Mouse (Mus musculus): ENCODE measurements around the gene Phlpp1. TPM values are rescaled to one million over a fixed set of nuclear protein-coding genes. Genes with fewer than 3 reads are reported as not detected.

Phlpp1 gene
- polyA plus RNA-seq, 1 experiment from 2014 or later: 0.73 TPM

DNA sequence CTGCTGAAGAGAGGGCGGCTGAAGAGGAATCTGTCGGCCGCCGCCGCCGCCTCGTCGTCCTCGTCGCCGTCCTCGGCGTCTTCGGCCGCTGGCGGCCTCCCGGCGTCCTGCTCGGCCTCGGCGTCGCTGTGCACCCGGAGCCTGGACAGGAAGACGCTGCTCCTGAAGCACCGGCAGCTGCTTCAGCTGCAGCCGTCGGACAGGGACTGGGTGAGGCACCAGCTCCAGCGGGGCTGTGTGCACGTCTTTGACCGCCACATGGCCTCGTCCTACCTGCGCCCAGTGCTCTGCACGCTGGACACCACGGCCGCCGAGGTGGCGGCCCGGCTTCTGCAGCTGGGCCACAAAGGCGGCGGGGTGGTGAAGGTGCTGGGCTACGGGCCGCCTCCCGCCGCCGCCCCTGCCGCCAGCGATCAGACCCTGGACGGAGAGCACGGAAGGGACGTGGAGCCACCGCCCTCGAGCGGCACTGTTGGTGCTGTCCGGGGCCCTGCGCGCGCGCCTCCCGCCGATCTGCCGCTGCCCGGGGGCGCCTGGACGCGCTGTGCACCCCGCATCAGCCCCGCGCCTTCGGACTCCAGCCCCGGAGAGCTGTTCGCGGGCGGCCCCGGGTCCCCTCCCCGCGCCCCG, 864 bp downstream of the Phlpp1 start:
- peaks cover 15% of the 10 kb centered on the region for H3K4me1 ChIP-seq (ENCODE audit: insufficient read depth)
- peak overlapping the region; percentile 95 for H3K4me2 ChIP-seq (ENCODE audit: low read depth, low read length)
- under 1% methylated on average over 43 of the region's 77 CpGs for WGBS (ENCODE audit: insufficient replicate concordance)
- peak; percentile 59 for DNase-seq
- H3K27ac ChIP-seq (ENCODE audit: low read depth): peak overlapping the region; percentile 85
- H3K27me3 ChIP-seq (ENCODE audit: insufficient read depth, low read length): no peaks in the 10 kb centered on the region
- peak overlapping the region; percentile 78 for H3K4me3 ChIP-seq (ENCODE audit: low read depth, low read length)
- ATAC-seq: peak; percentile 4
- peak overlapping the region; percentile 83 for H3K9ac ChIP-seq (replicated peaks)
- H3K9me3 ChIP-seq (ENCODE audit: low read length): no peaks in the 10 kb centered on the region
- H3K36me3 ChIP-seq (replicated peaks; ENCODE audit: insufficient read depth, low read length): no peaks in the 10 kb centered on the region
- TF ChIP-seq EP300 (IDR thresholded peaks at IDR 0.05; ENCODE audit: low read depth) (no peak), CTCF (IDR thresholded peaks at IDR 0.05; ENCODE audit: low read depth) (no peak)

DNA sequence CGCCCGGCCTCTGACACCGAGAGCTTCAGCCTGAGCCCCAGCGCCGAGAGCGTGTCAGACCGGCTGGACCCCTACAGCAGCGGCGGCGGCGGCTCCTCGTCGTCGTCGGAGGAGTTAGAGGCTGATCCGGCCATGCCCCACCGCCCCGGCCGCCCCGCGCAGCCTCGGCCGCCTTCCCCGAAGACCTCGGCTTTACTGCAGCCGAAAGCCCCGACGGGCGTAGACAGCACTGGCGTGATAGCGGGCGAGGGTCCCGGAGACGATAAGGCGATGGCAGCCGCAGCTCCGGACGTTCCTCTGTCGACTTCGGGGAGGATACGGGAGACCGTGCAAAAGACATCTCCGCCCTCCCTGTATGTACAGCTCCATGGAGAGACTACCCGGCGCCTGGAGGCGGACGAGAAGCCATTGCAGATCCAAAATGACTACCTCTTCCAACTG, 1.4 kb downstream of the Phlpp1 start:
- no peaks in the 10 kb centered on the region for H3K27me3 ChIP-seq (ENCODE audit: insufficient read depth, low read length)
- no peaks in the 10 kb centered on the region for H3K36me3 ChIP-seq (replicated peaks; ENCODE audit: insufficient read depth, low read length)
- peaks cover 15% of the 10 kb centered on the region for H3K4me1 ChIP-seq (ENCODE audit: insufficient read depth)
- WGBS (ENCODE audit: insufficient replicate concordance): 8% methylated on average over 36 of the region's 47 CpGs
- H3K4me2 ChIP-seq (ENCODE audit: low read depth, low read length): peak overlapping the region; percentile 95
- DNase-seq: no peak
- H3K9me3 ChIP-seq (ENCODE audit: low read length): no peaks in the 10 kb centered on the region
- TF ChIP-seq CTCF (IDR thresholded peaks at IDR 0.05; ENCODE audit: low read depth) (no peak), EP300 (IDR thresholded peaks at IDR 0.05; ENCODE audit: low read depth) (no peak)
- H3K27ac ChIP-seq (ENCODE audit: low read depth): 0 out of 2 replicates have a peak overlapping the region, but pooled peaks have one; percentile 85
- no peak for ATAC-seq
- peak overlapping the region; percentile 78 for H3K4me3 ChIP-seq (ENCODE audit: low read depth, low read length)
- peak overlapping the region; percentile 83 for H3K9ac ChIP-seq (replicated peaks)

DNA sequence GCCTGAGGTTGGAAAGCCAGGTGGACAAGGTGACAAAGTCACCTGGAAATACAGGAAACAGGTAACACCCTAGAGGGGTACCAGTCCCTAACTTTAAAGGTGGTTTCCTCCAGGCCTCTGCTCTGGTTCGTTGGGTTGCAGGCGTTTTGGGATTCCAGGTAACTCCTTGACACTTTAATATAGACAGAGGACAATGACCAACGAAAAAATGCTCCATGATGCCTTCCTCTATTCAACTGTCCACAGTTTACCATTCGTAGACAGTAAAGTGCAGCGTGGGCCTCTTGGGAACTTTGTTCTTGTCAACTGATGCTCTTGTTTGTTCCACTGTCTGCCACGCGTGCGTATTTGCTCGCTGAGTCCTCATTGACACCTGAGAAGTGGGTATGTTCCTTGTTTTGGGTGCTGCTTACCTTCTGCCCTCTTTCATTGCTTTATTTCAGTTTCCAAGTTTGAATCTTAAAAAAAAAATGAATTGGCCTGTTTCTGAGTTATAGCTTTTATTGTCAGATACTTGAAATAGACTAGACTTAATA, 2.1 kb downstream of the Phlpp1 start:
- H3K9ac ChIP-seq (replicated peaks): peak overlapping the region; percentile 83
- H3K27ac ChIP-seq (ENCODE audit: low read depth): no peak overlapping the region
- WGBS (ENCODE audit: insufficient replicate concordance): 64% methylated on average over 9 of the region's 9 CpGs
- H3K4me2 ChIP-seq (ENCODE audit: low read depth, low read length): peak overlapping the region; percentile 95
- H3K27me3 ChIP-seq (ENCODE audit: insufficient read depth, low read length): no peaks in the 10 kb centered on the region
- H3K4me3 ChIP-seq (ENCODE audit: low read depth, low read length): peak overlapping the region; percentile 78
- no peak for DNase-seq
- no peaks in the 10 kb centered on the region for H3K36me3 ChIP-seq (replicated peaks; ENCODE audit: insufficient read depth, low read length)
- TF ChIP-seq EP300 (IDR thresholded peaks at IDR 0.05; ENCODE audit: low read depth) (no peak), CTCF (IDR thresholded peaks at IDR 0.05; ENCODE audit: low read depth) (no peak)
- H3K9me3 ChIP-seq (ENCODE audit: low read length): no peaks in the 10 kb centered on the region
- ATAC-seq: no peak
- H3K4me1 ChIP-seq (ENCODE audit: insufficient read depth): peaks cover 15% of the 10 kb centered on the region

DNA sequence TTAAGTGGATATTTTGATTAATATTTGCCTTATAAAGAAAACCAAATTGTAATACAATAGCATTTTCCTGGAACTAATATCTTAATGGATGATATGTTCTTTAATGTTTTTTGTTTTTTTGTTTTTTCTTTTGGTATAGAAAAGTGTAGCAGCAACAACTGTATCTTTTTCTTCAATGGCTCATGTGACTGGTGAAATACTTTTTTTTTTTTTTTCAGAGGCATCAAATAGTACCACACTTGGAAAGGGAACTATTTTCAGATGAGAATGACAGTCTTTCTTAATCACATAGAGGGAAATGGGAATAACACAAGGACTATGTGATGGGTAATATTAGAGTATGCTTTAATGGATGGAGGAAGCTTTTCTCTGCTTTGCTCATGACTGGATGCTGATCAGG, 3.0 kb downstream of the Phlpp1 start:
- no peak for DNase-seq
- no peak for ATAC-seq
- Histone ChIP-seq H3K36me3 (replicated peaks; ENCODE audit: insufficient read depth, low read length) (no peaks in the 10 kb centered on the region), H3K27me3 (ENCODE audit: insufficient read depth, low read length) (no peaks in the 10 kb centered on the region), H3K27ac (ENCODE audit: low read depth) (no peak overlapping the region), H3K4me2 (ENCODE audit: low read depth, low read length) (0 out of 2 replicates have a peak overlapping the region, but pooled peaks have one; percentile 95), H3K9ac (replicated peaks) (no peak overlapping the region), H3K4me3 (ENCODE audit: low read depth, low read length) (no peak overlapping the region), H3K4me1 (ENCODE audit: insufficient read depth) (peaks cover 15% of the 10 kb centered on the region), H3K9me3 (ENCODE audit: low read length) (no peaks in the 10 kb centered on the region)
- no peak for TF ChIP-seq CTCF (IDR thresholded peaks at IDR 0.05; ENCODE audit: low read depth)

DNA sequence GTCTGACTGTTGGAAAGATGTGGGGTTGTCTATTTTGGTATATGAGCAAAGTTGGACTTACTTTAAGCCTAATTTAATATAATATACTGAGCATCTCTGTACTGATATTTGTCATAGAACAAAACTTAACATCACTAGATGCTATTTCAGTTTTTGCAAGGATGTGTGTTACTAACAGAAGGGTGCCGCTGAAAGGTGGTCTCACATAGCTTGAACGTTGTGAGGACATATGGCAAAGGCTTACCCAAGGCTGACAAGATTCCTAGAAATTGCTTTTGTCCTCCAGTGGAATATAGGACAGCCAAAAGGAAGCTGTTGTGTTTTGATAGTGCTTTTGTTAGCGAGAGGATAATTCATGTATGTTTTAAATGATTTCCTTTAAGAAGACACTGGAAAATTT, 3.8 kb downstream of the Phlpp1 start:
- DNase-seq (no peak), ATAC-seq (no peak)
- Histone ChIP-seq H3K4me3 (ENCODE audit: low read depth, low read length) (no peak overlapping the region), H3K9ac (replicated peaks) (no peak overlapping the region), H3K4me2 (ENCODE audit: low read depth, low read length) (no peak overlapping the region; the same call in 1 of the 2 replicates), H3K36me3 (replicated peaks; ENCODE audit: insufficient read depth, low read length) (no peaks in the 10 kb centered on the region), H3K27me3 (ENCODE audit: insufficient read depth, low read length) (no peaks in the 10 kb centered on the region), H3K27ac (ENCODE audit: low read depth) (no peak overlapping the region), H3K9me3 (ENCODE audit: low read length) (no peaks in the 10 kb centered on the region), H3K4me1 (ENCODE audit: insufficient read depth) (peaks cover 15% of the 10 kb centered on the region)
- no peak for TF ChIP-seq EP300 (IDR thresholded peaks at IDR 0.05; ENCODE audit: low read depth)
- 75% methylated on average over 3 of the region's 3 CpGs for WGBS (ENCODE audit: insufficient replicate concordance)

DNA sequence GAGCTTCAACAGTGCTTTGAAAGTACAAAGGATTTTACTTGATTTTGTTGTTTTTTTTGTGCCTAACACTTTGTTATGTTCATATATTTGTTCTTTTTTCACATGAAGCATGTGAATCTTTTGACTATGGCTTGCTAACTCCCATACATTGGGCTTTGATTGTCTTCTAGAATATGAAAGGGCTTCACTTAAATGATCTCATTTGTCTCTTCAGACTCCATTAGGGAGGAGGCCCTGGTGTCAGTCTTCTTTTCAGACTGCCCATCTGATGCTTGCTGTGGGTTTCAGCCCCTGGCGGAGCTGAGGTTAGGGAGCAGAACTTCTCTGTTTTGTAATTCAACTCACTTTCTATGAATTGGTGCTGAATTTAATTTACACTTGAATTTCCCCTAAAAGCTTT, 5.2 kb downstream of the Phlpp1 start:
- DNase-seq (no peak), ATAC-seq (no peak)
- Histone ChIP-seq H3K4me3 (ENCODE audit: low read depth, low read length) (no peak overlapping the region), H3K4me1 (ENCODE audit: insufficient read depth) (peaks cover 10% of the 10 kb centered on the region), H3K4me2 (ENCODE audit: low read depth, low read length) (no peak overlapping the region), H3K27ac (ENCODE audit: low read depth) (no peak overlapping the region), H3K27me3 (ENCODE audit: insufficient read depth, low read length) (no peaks in the 10 kb centered on the region), H3K9ac (replicated peaks) (no peak overlapping the region), H3K36me3 (replicated peaks; ENCODE audit: insufficient read depth, low read length) (no peaks in the 10 kb centered on the region), H3K9me3 (ENCODE audit: low read length) (no peaks in the 10 kb centered on the region)
- TF ChIP-seq EP300 (IDR thresholded peaks at IDR 0.05; ENCODE audit: low read depth) (no peak), CTCF (IDR thresholded peaks at IDR 0.05; ENCODE audit: low read depth) (no peak)
- WGBS (ENCODE audit: insufficient replicate concordance): 59% methylated on average over 1 of the region's 1 CpGs
